Mouse (Mus musculus) v-Abl transformed pro-B cells (cell line): Measurements from ENCODE around the gene Pom121l2.

Experiments used
- in situ Hi-C, 2 experiments: fragments of 400-800 bp; cut with MboI; formaldehyde crosslinking; loops; one replicate each; pipeline ENCODE4 v1.15.1; 2025; ENCODE audit not compliant: unreplicated experiment in 2 of 2

The Pom121l2 gene

DNA sequence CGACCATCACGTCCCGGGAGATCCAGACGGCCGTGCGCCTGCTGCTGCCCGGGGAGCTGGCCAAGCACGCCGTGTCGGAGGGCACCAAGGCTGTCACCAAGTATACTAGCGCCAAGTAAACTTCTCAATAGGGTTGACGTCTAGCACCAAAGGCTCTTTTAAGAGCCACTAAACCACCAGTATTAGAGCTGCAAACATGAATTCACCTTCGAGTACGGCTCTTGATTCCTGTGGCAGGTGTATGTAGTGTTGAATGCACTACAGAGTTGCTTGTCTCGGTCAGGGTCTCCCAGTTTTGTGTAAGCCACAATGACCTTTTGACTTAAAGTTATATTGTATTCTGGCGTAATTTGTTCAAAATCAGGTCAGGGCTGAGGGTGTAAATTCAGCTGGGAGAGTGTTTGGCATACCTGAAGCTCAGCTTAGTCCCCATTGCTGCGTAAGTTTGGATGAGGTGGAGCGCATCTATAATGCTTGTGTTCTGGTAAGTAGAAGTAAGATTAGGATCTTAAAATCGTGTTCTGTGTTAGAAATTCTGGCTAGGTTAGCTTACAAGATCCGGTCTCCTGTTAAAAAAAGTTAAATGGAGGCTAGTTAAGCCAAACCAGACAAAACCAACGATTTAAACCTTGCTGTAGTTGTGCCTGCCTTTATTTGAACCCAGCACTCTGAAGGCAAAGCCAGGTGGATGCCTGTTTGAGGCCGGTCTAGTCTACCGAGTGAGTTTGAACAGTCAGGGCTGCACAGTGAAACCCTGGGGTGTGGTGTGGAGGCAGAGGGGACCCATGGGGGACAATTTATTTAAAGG lies 55.4 kb downstream of the Pom121l2 start:
- in situ Hi-C loops, result loop anchor here (5.0 to 25.0 kb wide), 5 partner anchors 212 to 1876 kb away; partner anchors contain the start of genes Hist1h1a (in 1 of the 2), Hist1h2ab (in 1 of the 2), Hist1h3a (in 1 of the 2) and Hist1h3b (in 1 of the 2)

DNA sequence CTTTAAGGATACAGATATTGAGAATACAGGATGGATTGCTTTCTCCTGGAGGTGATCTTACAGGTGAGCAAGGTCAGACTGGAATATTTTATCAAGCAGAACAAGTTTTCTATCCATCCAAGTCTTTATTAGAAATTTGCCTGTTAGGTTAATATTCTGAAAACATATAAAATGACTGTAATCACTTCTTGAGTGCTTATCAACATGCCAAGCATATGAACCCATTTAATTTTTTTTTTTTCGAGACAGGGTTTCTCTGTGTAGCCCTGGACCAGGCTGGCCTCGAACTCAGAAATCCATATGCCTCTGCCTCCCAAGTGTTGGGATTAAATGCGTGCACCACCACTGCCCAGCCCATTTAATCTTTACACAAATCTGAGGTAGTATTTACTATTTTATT lies 56.0 kb downstream of the Pom121l2 start:
- in situ Hi-C loops, result loop anchor here (5.0 to 25.0 kb wide), 5 partner anchors 212 to 1875 kb away; partner anchors contain the start of genes Hist1h1a (in 1 of the 2), Hist1h2ab (in 1 of the 2), Hist1h3a (in 1 of the 2) and Hist1h3b (in 1 of the 2)

DNA sequence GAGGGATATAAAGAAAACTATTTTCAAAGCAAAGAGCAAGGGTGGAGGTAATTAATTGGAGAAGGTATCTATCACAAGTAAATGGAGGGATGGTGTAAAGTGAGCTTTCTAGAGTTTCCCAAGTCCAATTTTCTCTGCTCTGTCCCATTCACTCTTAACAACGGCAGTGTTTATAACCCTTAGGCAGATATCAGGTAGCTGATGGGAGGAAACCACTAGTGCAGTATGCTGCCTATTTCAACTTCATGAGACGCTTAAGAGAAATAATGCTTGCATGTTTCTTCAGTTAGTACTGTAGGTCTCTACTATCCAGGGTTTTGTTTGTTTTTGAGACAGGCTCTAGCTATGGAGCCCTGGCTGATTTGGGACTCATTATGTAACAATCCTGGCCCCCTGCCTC lies 56.4 kb downstream of the Pom121l2 start:
- in situ Hi-C loops, result loop anchor here (5.0 to 25.0 kb wide), 5 partner anchors 213 to 1875 kb away; partner anchors contain the start of genes Hist1h1a (in 1 of the 2), Hist1h2ab (in 1 of the 2), Hist1h3a (in 1 of the 2) and Hist1h3b (in 1 of the 2)
